Mouse (Mus musculus): ENCODE measurements around the gene Tnfrsf13b. TPM values are rescaled to one million over a fixed set of nuclear protein-coding genes. Genes with fewer than 3 reads are reported as not detected.

Tnfrsf13b gene
- polyA plus RNA-seq, 1 experiment from 2014 or later, result 1.8 TPM

DNA sequence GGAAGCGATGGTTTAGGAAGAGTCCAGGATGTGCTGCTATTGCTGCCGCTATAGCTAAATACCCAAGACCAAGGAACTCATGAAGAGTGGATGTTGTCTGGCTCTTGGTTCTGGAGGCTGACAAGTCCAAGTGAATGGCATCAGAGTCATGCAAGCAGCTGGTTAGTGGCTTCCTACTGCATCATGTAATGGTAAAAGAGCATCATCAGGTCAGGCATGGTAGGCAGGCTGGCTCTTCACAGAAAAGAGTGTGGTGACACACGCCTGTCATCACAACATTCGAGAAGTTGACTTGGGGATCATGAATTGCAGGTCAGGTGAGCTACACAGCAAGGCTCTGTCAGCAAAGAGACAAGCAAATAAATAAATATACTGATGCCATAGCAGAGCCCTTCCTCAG, 15.1 kb upstream of the Tnfrsf13b start:
- ATAC-seq, result no peak
- WGBS, result 92% methylated on average over 4 of the region's 4 CpGs

DNA sequence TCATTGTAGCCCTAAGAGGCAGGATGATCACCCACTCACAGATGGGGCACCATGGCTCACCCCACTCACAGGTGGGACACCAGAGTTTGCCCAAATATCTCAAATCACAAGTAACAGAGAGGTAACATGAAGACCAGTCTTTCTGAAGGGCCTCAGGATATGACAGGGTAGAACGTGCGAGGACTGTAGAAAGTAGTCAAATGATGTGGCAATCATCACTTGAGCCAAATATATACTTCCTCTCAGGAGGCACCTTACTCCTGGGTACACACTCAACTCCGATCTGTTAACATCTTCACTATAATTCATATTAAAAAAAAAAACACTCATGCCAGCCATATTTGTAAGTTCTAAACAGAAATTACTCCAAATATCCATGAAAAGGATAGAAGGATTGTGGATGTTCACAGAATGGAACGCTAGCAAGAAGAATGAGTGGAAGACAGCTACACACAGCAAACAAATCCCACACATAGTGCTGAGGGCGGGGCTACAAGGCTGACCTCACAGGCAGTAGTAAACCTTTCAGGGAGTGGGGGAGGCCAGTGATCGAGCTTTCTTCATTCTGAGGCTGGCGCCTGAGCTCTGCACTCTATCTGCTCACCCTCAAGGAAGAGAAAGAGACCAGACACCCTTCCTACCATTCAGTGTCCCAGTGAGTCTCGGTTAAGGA, 14.1 kb upstream of the Tnfrsf13b start:
- no peak for ATAC-seq
- H3K27ac ChIP-seq (ENCODE audit: low read depth, low read length), result no peak overlapping the region
- H3K4me3 ChIP-seq (ENCODE audit: low read depth, low read length), result no peak overlapping the region
- H3K9me3 ChIP-seq (ENCODE audit: control insufficient read depth), result no peaks in the 10 kb centered on the region
- H3K4me2 ChIP-seq (replicated peaks; ENCODE audit: low read depth), result no peak overlapping the region
- no peak for TF ChIP-seq CTCF (IDR thresholded peaks at IDR 0.05; ENCODE audit: low read depth)
- WGBS, result 66% methylated on average over 8 of the region's 8 CpGs
- no peaks in the 10 kb centered on the region for H3K36me3 ChIP-seq (ENCODE audit: control insufficient read depth, insufficient read depth)
- H3K9ac ChIP-seq (ENCODE audit: low read depth, low read length), result no peak overlapping the region
- H3K4me1 ChIP-seq (replicated peaks; ENCODE audit: control insufficient read depth, insufficient read depth, low read length), result no peaks in the 10 kb centered on the region
- no peaks in the 10 kb centered on the region for H3K27me3 ChIP-seq (replicated peaks; ENCODE audit: control insufficient read depth, insufficient read depth, low read length)

More for the DNA sequence above, 15.1 kb upstream of the Tnfrsf13b start:
- Histone ChIP-seq H3K27ac (ENCODE audit: low read depth, low read length) (no peak overlapping the region), H3K9me3 (ENCODE audit: control insufficient read depth) (no peaks in the 10 kb centered on the region), H3K36me3 (ENCODE audit: control insufficient read depth, insufficient read depth) (no peaks in the 10 kb centered on the region), H3K27me3 (replicated peaks; ENCODE audit: control insufficient read depth, insufficient read depth, low read length) (no peaks in the 10 kb centered on the region), H3K4me1 (replicated peaks; ENCODE audit: control insufficient read depth, insufficient read depth, low read length) (no peaks in the 10 kb centered on the region), H3K4me3 (ENCODE audit: low read depth, low read length) (no peak overlapping the region), H3K4me2 (replicated peaks; ENCODE audit: low read depth) (no peak overlapping the region), H3K9ac (ENCODE audit: low read depth, low read length) (no peak overlapping the region)
- TF ChIP-seq CTCF (IDR thresholded peaks at IDR 0.05; ENCODE audit: low read depth), result no peak

DNA sequence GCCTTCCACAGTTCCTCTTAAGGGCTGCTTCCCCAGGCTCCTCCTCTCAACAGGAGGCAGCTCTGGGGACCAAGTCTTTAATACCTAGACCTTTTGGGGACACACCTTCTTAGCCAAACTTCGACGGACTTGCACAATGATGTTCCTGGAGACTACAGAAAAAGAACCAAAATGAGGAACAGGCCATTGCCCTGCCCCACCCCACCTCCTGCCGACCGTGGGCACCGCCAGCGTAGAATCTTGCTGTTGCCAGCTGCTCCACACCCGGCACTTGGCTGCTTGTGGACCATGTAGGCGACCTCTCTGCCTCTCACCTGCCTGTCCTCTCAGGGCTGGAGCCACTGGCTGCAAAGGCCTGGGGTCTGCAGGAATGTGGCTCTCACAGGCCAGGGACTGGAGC, 10.3 kb upstream of the Tnfrsf13b start:
- no peaks in the 10 kb centered on the region for H3K27me3 ChIP-seq (replicated peaks; ENCODE audit: control insufficient read depth, insufficient read depth, low read length)
- no peak for TF ChIP-seq CTCF (IDR thresholded peaks at IDR 0.05; ENCODE audit: low read depth)
- no peaks in the 10 kb centered on the region for H3K4me1 ChIP-seq (replicated peaks; ENCODE audit: control insufficient read depth, insufficient read depth, low read length)
- peaks cover 6% of the 10 kb centered on the region; the same call in 1 of the 2 replicates for H3K9me3 ChIP-seq (ENCODE audit: control insufficient read depth)
- no peak for ATAC-seq
- H3K36me3 ChIP-seq (ENCODE audit: control insufficient read depth, insufficient read depth), result no peaks in the 10 kb centered on the region
- no peak overlapping the region for H3K9ac ChIP-seq (ENCODE audit: low read depth, low read length)
- 62% methylated on average over 8 of the region's 8 CpGs for WGBS
- H3K4me2 ChIP-seq (replicated peaks; ENCODE audit: low read depth), result no peak overlapping the region
- no peak overlapping the region for H3K4me3 ChIP-seq (ENCODE audit: low read depth, low read length)
- H3K27ac ChIP-seq (ENCODE audit: low read depth, low read length), result no peak overlapping the region

GRCm38 (mm10) chr11:61119996-61120583, 6.5 kb upstream of the Tnfrsf13b start:
- TF ChIP-seq CTCF (IDR thresholded peaks at IDR 0.05; ENCODE audit: low read depth), result no peak
- Histone ChIP-seq H3K4me3 (ENCODE audit: low read depth, low read length) (no peak overlapping the region), H3K9me3 (ENCODE audit: control insufficient read depth) (peaks cover 6% of the 10 kb centered on the region; the same call in 1 of the 2 replicates), H3K27ac (ENCODE audit: low read depth, low read length) (no peak overlapping the region), H3K4me1 (replicated peaks; ENCODE audit: control insufficient read depth, insufficient read depth, low read length) (no peaks in the 10 kb centered on the region), H3K9ac (ENCODE audit: low read depth, low read length) (no peak overlapping the region), H3K36me3 (ENCODE audit: control insufficient read depth, insufficient read depth) (no peaks in the 10 kb centered on the region), H3K4me2 (replicated peaks; ENCODE audit: low read depth) (no peak overlapping the region), H3K27me3 (replicated peaks; ENCODE audit: control insufficient read depth, insufficient read depth, low read length) (no peaks in the 10 kb centered on the region)
- no peak for ATAC-seq
- WGBS, result 89% methylated on average over 3 of the region's 3 CpGs

- WGBS, result 86% methylated on average over 9 of the region's 9 CpGs
- Histone ChIP-seq H3K4me1 (replicated peaks; ENCODE audit: control insufficient read depth, insufficient read depth, low read length) (no peaks in the 10 kb centered on the region), H3K27me3 (replicated peaks; ENCODE audit: control insufficient read depth, insufficient read depth, low read length) (no peaks in the 10 kb centered on the region)
These were observed 4.2 kb upstream of the Tnfrsf13b start for GRCm38 (mm10) chr11:61122283-61122768.

DNA sequence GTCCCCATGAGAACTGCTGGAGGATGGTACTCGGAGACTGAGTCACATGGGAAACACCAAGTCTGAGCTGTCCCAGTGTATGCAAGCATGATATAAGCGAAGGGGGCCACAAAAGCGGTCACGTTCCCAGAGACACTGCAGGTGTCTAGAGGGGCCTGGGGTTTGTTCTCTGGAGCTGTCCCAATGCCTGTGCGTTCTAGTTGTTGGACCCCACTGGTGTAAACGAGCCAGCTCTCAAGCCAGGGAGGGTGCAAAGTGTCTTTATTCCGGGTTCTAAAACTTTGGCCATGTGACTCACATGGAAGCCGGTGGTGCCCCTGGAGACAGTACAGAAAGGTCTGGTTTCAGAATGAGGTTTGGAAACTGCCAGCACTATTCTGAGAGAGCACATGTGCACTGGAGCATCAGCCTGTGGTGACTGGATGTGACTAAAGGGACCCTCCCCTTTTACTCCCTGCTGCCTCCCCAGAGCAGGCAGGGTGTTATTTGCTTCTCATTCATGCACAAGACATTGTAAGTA, 3.7 kb upstream of the Tnfrsf13b start:
- no peaks in the 10 kb centered on the region for H3K36me3 ChIP-seq (ENCODE audit: control insufficient read depth, insufficient read depth)
- H3K27me3 ChIP-seq (replicated peaks; ENCODE audit: control insufficient read depth, insufficient read depth, low read length), result no peaks in the 10 kb centered on the region
- peaks cover 6% of the 10 kb centered on the region; the same call in 1 of the 2 replicates for H3K9me3 ChIP-seq (ENCODE audit: control insufficient read depth)
- 86% methylated on average over 8 of the region's 8 CpGs for WGBS
- H3K27ac ChIP-seq (ENCODE audit: low read depth, low read length), result no peak overlapping the region
- no peak overlapping the region for H3K9ac ChIP-seq (ENCODE audit: low read depth, low read length)
- no peak overlapping the region for H3K4me2 ChIP-seq (replicated peaks; ENCODE audit: low read depth)
- no peak for ATAC-seq
- H3K4me3 ChIP-seq (ENCODE audit: low read depth, low read length), result no peak overlapping the region
- TF ChIP-seq CTCF (IDR thresholded peaks at IDR 0.05; ENCODE audit: low read depth), result no peak
- H3K4me1 ChIP-seq (replicated peaks; ENCODE audit: control insufficient read depth, insufficient read depth, low read length), result no peaks in the 10 kb centered on the region

More at GRCm38 (mm10) chr11:61122283-61122768, 4.2 kb upstream of the Tnfrsf13b start:
- Histone ChIP-seq H3K4me3 (ENCODE audit: low read depth, low read length) (no peak overlapping the region), H3K27ac (ENCODE audit: low read depth, low read length) (no peak overlapping the region), H3K9ac (ENCODE audit: low read depth, low read length) (no peak overlapping the region), H3K36me3 (ENCODE audit: control insufficient read depth, insufficient read depth) (no peaks in the 10 kb centered on the region), H3K9me3 (ENCODE audit: control insufficient read depth) (peaks cover 6% of the 10 kb centered on the region; the same call in 1 of the 2 replicates), H3K4me2 (replicated peaks; ENCODE audit: low read depth) (no peak overlapping the region)
- no peak for TF ChIP-seq CTCF (IDR thresholded peaks at IDR 0.05; ENCODE audit: low read depth)
- no peak for ATAC-seq

Measured in intestine, postnatal 0 days (tissue).